Mouse (Mus musculus) spleen, postnatal 36 days (tissue): ENCODE results near the gene Trank1.

Experiments used
- DNase-seq, 2 experiments: peaks; one replicate each; pipeline ENCODE4 v3.0.0; 2022; ENCODE audit warnings: low spot score in 2 of 2, mixed read lengths in 1 of 2

Trank1 gene

GRCm38 (mm10) chr9:111425113-111425512 is 113.6 kb downstream of the Trank1 start:
- no peak for DNase-seq

DNA sequence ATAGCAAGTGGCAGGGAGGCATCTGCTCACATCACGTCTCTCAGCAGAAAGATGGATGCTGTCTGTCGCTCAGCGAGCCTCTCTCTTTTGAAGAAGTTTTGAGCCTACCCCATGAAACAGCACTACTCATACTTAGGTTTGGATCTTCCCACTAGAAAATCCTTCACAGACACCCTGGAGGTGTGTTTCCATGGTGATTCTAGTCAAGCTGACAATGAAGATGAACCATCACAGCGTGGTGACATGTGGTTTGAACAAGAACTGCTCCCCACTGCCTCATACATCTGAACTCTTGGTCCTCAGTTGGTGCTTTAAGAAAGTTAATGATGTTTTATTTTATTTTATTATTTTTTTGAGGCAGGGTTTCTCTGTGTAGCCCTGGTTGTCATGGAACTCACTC is 114.4 kb downstream of the Trank1 start:
- no peak for DNase-seq

- DNase-seq: no peak
These were observed 116.5 kb downstream of the Trank1 start for GRCm38 (mm10) chr9:111427891-111428555.

- DNase-seq: no peak
These were observed 117.3 kb downstream of the Trank1 start for GRCm38 (mm10) chr9:111428698-111429362.

- no peak for DNase-seq
These were observed 117.8 kb downstream of the Trank1 start for GRCm38 (mm10) chr9:111429363-111429750.

DNA sequence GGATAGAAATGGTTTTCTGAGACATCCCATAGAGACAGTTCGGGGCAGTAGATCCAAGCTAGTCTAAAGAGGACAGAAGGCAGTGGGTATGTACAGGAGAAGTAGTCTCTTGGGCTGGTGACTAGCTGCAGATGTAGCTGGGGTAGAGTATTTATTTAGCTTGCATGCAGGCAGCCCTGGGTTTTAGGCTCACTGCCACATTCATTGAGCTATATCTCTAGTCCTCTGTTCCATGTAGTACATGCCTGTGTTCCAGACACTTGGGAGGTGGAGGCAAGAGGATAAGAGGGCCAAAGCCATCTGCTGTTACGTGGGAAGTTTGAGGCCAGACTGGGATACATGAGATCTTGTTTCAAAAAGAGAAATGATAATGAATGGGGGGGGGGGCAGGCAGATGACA is 123.9 kb downstream of the Trank1 start:
- no peak for DNase-seq

GRCm38 (mm10) chr9:111438904-111439835 is 127.6 kb downstream of the Trank1 start, which contains the start of gene Dclk3:
Gene Dclk3 (plus strand): TSS chr9:111439081.
- DNase-seq: no peak

GRCm38 (mm10) chr9:111439836-111440201 is 128.3 kb downstream of the Trank1 start:
- no peak for DNase-seq

DNA sequence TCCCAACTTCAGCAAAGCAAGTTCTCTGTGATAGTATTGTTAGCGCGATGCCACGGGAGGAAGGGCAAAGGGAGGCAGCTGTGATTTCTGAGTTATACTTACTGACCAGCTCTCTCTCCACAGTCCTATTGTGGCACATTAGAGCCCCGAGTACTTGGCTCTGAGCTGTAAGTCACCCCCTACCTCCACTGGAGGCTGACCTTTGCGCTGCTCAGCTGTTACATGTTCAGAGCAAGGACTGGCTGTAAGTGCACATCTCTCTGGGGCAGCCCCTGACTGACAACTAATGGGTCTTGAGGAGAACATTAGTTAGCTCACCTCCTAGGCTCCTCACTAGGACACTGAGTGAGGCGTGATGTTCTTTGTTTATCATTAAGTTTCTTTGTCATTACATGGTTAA is 128.9 kb downstream of the Trank1 start:
- no peak for DNase-seq

DNA sequence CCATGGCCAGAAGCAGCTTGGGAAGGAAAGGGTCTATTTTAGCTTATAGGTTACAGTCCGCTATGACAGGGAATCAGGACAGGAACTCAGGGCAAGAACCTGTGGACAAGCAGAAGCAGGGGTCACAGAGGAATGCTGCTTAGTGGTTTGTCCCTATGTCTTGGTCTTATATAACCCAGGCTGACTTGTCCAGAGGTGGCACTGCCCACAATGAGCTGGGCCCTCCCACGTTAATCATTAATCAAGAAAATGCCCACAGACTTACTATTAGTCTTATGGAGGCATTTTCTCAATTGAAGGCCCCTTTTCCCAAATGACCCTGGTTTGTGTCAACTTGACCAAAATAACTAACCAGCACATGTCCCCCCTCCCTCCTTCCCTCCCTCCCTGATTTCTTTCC is 129.6 kb downstream of the Trank1 start:
- no peak for DNase-seq
